Mouse (Mus musculus): ENCODE results near the gene Wwox.

- TF ChIP-seq CTCF (IDR thresholded peaks at IDR 0.05; ENCODE audit: low read depth) = no peak
- TF ChIP-seq EP300 (IDR thresholded peaks at IDR 0.05; ENCODE audit: low read depth) = no peak
Measured at GRCm38 (mm10) chr8:115362518-115362917, 923.1 kb downstream of the Wwox start.

Data from liver, embryonic 14.5 days (tissue).